Mouse (Mus musculus) adrenal gland, adult (tissue): Measurements from ENCODE around the gene Tma7.
A peak's percentile ranks its signal among the peaks of the same experiment; 100 is the strongest.

ENCODE experiments used
- DNase-seq, 2 experiments: peaks; one replicate each; pipeline ENCODE4 v3.0.0; 2022 to 2023; ENCODE audit warnings: low spot score in 1 of 2; ENCODE audit not compliant: inconsistent age in 2 of 2

Tma7 gene

GRCm38 (mm10) chr9:109104083-109104482, 21.7 kb upstream of the Tma7 start:
- peak; percentile 56 to 80 for DNase-seq

- DNase-seq: peak; percentile 96 to 97
Observed at GRCm38 (mm10) chr9:109103250-109103649, 20.9 kb upstream of the Tma7 start.

GRCm38 (mm10) chr9:109102541-109102940, 20.2 kb upstream of the Tma7 start:
- peak in 1 of 2 experiments; percentile 60 for DNase-seq

- DNase-seq: peak; percentile 43 to 82
Observed at GRCm38 (mm10) chr9:109101933-109102445, 19.6 kb upstream of the Tma7 start.

GRCm38 (mm10) chr9:109100307-109100928, 18.0 kb upstream of the Tma7 start:
- peak; percentile 21 to 70 for DNase-seq

- DNase-seq: peak; percentile 82 to 91
Observed at GRCm38 (mm10) chr9:109098969-109099368, 16.6 kb upstream of the Tma7 start.

- no peak for DNase-seq
Observed at GRCm38 (mm10) chr9:109098366-109098765, 16.0 kb upstream of the Tma7 start.

- DNase-seq: peak; percentile 79 to 92
Observed at GRCm38 (mm10) chr9:109097831-109098230, 15.4 kb upstream of the Tma7 start.

GRCm38 (mm10) chr9:109097291-109097690, 14.9 kb upstream of the Tma7 start:
- DNase-seq: peak in 1 of 2 experiments; percentile 78

- peak; percentile 57 to 84 for DNase-seq
Observed at GRCm38 (mm10) chr9:109096856-109097255, 14.5 kb upstream of the Tma7 start.

GRCm38 (mm10) chr9:109096251-109096661, 13.9 kb upstream of the Tma7 start:
- DNase-seq: peak; percentile 59 to 86

- peak; percentile 84 to 93 for DNase-seq
Observed at GRCm38 (mm10) chr9:109095137-109095982, 13.0 kb upstream of the Tma7 start, which contains the start of gene Plxnb1. Gene Plxnb1 (plus strand): TSS chr9:109095389.

GRCm38 (mm10) chr9:109094553-109095136, 12.3 kb upstream of the Tma7 start:
- DNase-seq: no peak

- peak; percentile 64 to 86 for DNase-seq
Observed at GRCm38 (mm10) chr9:109093786-109094552, 11.6 kb upstream of the Tma7 start.

- DNase-seq: no peak
Observed at GRCm38 (mm10) chr9:109092799-109093198, 10.4 kb upstream of the Tma7 start.

- peak in 1 of 2 experiments; percentile 26 for DNase-seq
Observed at GRCm38 (mm10) chr9:109091802-109092201, 9.4 kb upstream of the Tma7 start.

GRCm38 (mm10) chr9:109090446-109090845, 8.1 kb upstream of the Tma7 start:
- DNase-seq: peak in 1 of 2 experiments; percentile 24

GRCm38 (mm10) chr9:109087987-109088386, 5.6 kb upstream of the Tma7 start:
- DNase-seq: peak in 1 of 2 experiments; percentile 84

- peak in 1 of 2 experiments; percentile 52 for DNase-seq
Observed at GRCm38 (mm10) chr9:109084922-109085321, 2.5 kb upstream of the Tma7 start.

- DNase-seq: no peak
Observed at GRCm38 (mm10) chr9:109081749-109082123, 651 bp downstream of the Tma7 start.

- peak in 1 of 2 experiments; percentile 46 for DNase-seq
Observed at GRCm38 (mm10) chr9:109080516-109080915, 1.9 kb downstream of the Tma7 start.
